Mouse (Mus musculus) neural tube, embryonic 13.5 days (tissue): ENCODE measurements at regions not wholly inside any gene's neighbourhood (a gene's known extent, or its start where the extent isn't known, plus 50 kb on each side); places are given as distances from the start of the nearest gene placed in this dataset.
"Not testable (repeated sequence)": the region's sequence is repeated elsewhere in the genome, so short reads cannot be mapped to it uniquely, and the experiment has no call there.

Experiments used
- ATAC-seq: fragments of 200-750 bp; cut with Nextera tagmentation; 2 replicates; pipeline ENCODE4 v1.8.0; 2017; ENCODE audit warnings: low read depth, mild to moderate bottlenecking, moderate TSS enrichment, moderate library complexity
- H3K27ac ChIP-seq: fragments of 300-500 bp; sonication (generic); replicated peaks from 2 replicates; pipeline ENCODE4 v1.5.1; 2015; ENCODE audit warnings: moderate library complexity, mild to moderate bottlenecking, inconsistent platforms
- H3K27me3 ChIP-seq: fragments of 300-500 bp; sonication (generic); 2 replicates; pipeline ENCODE4 v1.6.1; 2015; ENCODE audit warnings: mild to moderate bottlenecking, inconsistent platforms
- H3K36me3 ChIP-seq: fragments of 300-500 bp; sonication (generic); 2 replicates; pipeline ENCODE4 v1.6.1; 2015; ENCODE audit warnings: mild to moderate bottlenecking, inconsistent platforms
- H3K4me1 ChIP-seq: fragments of 300-500 bp; sonication (generic); replicated peaks from 2 replicates; pipeline ENCODE4 v1.6.1; 2015; ENCODE audit warnings: inconsistent platforms
- H3K4me2 ChIP-seq: fragments of 300-500 bp; sonication (generic); 2 replicates; pipeline ENCODE4 v1.6.1; 2015; ENCODE audit warnings: inconsistent platforms, mild to moderate bottlenecking, moderate library complexity
- H3K4me3 ChIP-seq: fragments of 300-500 bp; sonication (generic); 2 replicates; pipeline ENCODE4 v1.5.1; 2015; ENCODE audit warnings: mild to moderate bottlenecking, inconsistent platforms
- H3K9ac ChIP-seq: fragments of 300-500 bp; sonication (generic); 2 replicates; pipeline ENCODE4 v1.6.1; 2015; ENCODE audit warnings: moderate library complexity, mild to moderate bottlenecking, inconsistent platforms
- H3K9me3 ChIP-seq: fragments of 300-500 bp; sonication (generic); 2 replicates; pipeline ENCODE4 v1.6.1; 2016; ENCODE audit warnings: inconsistent platforms
- WGBS: fragments of 180-500 bp; shearing (Covaris S2); methylation state at CpG from one replicate; pipeline ENCODE4 v1.1.7; 2015; 5-methylcytosine and 5-hydroxymethylcytosine counted together

- H3K27me3 ChIP-seq: no peaks in the 10 kb centered on the region
- H3K4me2 ChIP-seq: no peak overlapping the region
- ATAC-seq: no peak
- 84% methylated on average over 2 of the region's 2 CpGs for WGBS
- no peaks in the 10 kb centered on the region for H3K36me3 ChIP-seq
- H3K27ac ChIP-seq: no peak overlapping the region
- no peak overlapping the region for H3K9ac ChIP-seq
- H3K4me1 ChIP-seq: peaks cover 14% of the 10 kb centered on the region
- no peak overlapping the region for H3K4me3 ChIP-seq
- no peaks in the 10 kb centered on the region for H3K9me3 ChIP-seq
These were observed 336.3 kb downstream of the Tm4sf1 start for GRCm38 (mm10) chr3:56965444-56965843.

DNA sequence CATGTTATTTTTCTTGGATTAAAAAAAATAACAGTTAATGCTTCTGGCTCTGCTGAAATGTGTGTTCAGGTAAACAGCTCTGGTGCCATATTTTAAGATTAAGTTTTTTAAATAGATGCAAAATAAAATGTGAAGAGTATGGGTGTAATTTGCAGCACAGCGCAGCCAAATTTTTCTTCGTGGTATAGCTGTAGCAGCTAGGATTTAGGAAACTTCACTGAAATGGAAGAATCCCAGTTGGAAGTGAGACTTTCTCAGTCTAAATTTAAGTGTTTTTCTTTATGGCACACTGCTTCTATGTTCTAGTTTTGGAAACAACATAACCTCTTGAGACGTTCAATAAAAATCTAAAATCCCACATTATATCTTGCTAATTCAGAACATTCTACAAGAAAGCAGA is 337.6 kb downstream of the Tm4sf1 start:
- Histone ChIP-seq H3K9me3 (no peaks in the 10 kb centered on the region), H3K9ac (no peak overlapping the region)

GRCm38 (mm10) chr3:56963251-56963650 is 338.5 kb downstream of the Tm4sf1 start:
- H3K27ac ChIP-seq: no peak overlapping the region
- no peaks in the 10 kb centered on the region for H3K36me3 ChIP-seq
- no peak overlapping the region for H3K4me2 ChIP-seq
- WGBS: 76% methylated on average over 3 of the region's 3 CpGs
- no peak overlapping the region for H3K4me3 ChIP-seq
- no peaks in the 10 kb centered on the region for H3K9me3 ChIP-seq
- ATAC-seq: no peak
- no peaks in the 10 kb centered on the region for H3K27me3 ChIP-seq
- no peak overlapping the region for H3K9ac ChIP-seq
- peaks cover 14% of the 10 kb centered on the region for H3K4me1 ChIP-seq

More for the DNA sequence above, 337.6 kb downstream of the Tm4sf1 start:
- no peaks in the 10 kb centered on the region for H3K27me3 ChIP-seq
- H3K36me3 ChIP-seq: no peaks in the 10 kb centered on the region
- H3K27ac ChIP-seq: no peak overlapping the region
- H3K4me1 ChIP-seq: peaks cover 14% of the 10 kb centered on the region
- no peak overlapping the region for H3K4me2 ChIP-seq
- no peak overlapping the region for H3K4me3 ChIP-seq
- 90% methylated on average over 3 of the region's 3 CpGs for WGBS
- ATAC-seq: no peak

- WGBS: 9% methylated on average over 3 of the region's 3 CpGs
- H3K9me3 ChIP-seq: no peaks in the 10 kb centered on the region
- peak; percentile 91 for ATAC-seq
- no peak overlapping the region; the same call in 1 of the 2 replicates for H3K27ac ChIP-seq
- H3K27me3 ChIP-seq: no peaks in the 10 kb centered on the region
- no peaks in the 10 kb centered on the region for H3K36me3 ChIP-seq
- no peak overlapping the region for H3K4me2 ChIP-seq
- no peak overlapping the region for H3K4me3 ChIP-seq
- H3K4me1 ChIP-seq: peaks cover 17% of the 10 kb centered on the region
- no peak overlapping the region for H3K9ac ChIP-seq
These were observed 339.4 kb downstream of the Tm4sf1 start for GRCm38 (mm10) chr3:56962248-56963013.

DNA sequence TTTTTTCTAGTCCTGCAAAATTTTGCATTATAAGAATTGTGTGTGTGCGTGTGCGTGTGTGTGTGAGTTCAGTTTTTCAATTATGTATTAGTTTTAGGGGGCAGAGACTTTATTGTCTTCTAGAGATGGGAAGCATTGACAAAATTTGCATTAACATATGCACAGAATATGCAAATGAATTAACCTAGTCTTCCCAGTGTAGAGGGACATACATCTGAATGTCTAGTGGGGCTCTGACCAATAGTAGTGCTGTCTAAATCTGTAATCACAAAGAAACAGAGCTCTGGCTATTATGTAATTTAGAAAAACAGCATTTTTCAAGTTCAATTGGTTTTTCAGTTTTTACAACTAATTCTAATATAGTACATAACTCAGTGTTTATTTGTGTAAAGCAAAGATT is 344.8 kb downstream of the Tm4sf1 start:
- 66% methylated on average over 2 of the region's 2 CpGs for WGBS
- H3K9me3 ChIP-seq: no peaks in the 10 kb centered on the region
- H3K4me2 ChIP-seq: no peak overlapping the region
- H3K4me3 ChIP-seq: no peak overlapping the region
- H3K4me1 ChIP-seq: peaks cover 31% of the 10 kb centered on the region
- ATAC-seq: no peak
- H3K27me3 ChIP-seq: no peaks in the 10 kb centered on the region
- H3K36me3 ChIP-seq: no peaks in the 10 kb centered on the region
- no peak overlapping the region for H3K9ac ChIP-seq
- H3K27ac ChIP-seq: 0 out of 2 replicates have a peak overlapping the region, but pooled peaks have one; percentile 33

DNA sequence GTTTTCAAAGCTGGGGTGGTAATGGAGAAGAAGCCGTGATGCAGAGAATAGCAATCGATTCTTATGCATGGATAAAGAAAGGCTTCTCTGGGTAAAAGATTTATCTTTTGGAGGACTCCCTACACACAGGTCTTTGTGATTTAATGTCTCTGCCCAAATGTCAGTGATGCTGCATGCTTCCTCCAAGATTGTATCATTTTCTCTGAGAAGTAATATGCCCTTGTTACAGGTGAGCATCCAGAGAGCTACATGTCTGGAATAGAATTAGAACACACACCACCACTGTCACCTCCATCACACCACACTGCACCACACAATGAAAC is 346.0 kb downstream of the Tm4sf1 start:
- ATAC-seq: peak; percentile 68
- H3K9ac ChIP-seq: no peak overlapping the region
- no peaks in the 10 kb centered on the region for H3K36me3 ChIP-seq
- peaks cover 30% of the 10 kb centered on the region for H3K4me1 ChIP-seq
- no peak overlapping the region for H3K4me3 ChIP-seq
- no peak overlapping the region for H3K4me2 ChIP-seq
- no peaks in the 10 kb centered on the region for H3K27me3 ChIP-seq
- 20% methylated on average over 2 of the region's 2 CpGs for WGBS
- H3K9me3 ChIP-seq: no peaks in the 10 kb centered on the region
- H3K27ac ChIP-seq: peak overlapping the region; percentile 86

DNA sequence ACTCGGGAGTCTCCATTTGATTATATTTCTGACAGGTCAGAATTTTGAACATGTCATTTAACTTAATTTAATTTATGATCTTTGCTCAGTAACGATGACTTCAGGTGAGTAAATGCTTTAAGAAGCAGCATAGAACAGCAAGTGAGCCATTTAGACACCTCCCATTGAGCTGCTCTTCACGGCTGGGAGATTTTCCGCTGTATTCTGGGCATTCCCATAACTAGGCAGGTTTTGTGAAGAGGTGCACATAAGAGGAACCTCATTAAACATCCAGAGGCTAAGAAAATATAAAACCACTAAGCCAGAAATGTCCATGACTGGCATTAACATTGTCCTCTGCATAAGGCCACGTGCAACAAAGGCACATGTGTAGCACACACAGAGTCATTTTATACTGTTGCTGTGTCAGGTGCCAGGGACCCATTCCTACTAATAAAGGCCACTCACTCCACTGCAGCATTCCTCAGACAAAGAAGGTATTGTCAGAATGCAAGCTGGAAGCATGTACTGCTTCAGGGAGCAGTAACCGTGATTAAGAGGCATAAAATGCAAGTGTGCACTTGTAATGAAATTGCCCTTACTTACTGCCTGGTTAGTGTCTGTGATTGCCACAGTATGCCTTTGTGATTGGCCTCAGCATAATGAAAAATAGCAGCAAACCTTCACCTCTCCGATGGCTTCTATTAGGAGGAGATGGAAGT is 346.5 kb downstream of the Tm4sf1 start:
- H3K9me3 ChIP-seq: no peaks in the 10 kb centered on the region
- H3K4me2 ChIP-seq: no peak overlapping the region
- peaks cover 30% of the 10 kb centered on the region for H3K4me1 ChIP-seq
- peak overlapping the region; percentile 86 for H3K27ac ChIP-seq
- no peaks in the 10 kb centered on the region for H3K27me3 ChIP-seq
- no peak overlapping the region for H3K9ac ChIP-seq
- no peaks in the 10 kb centered on the region for H3K36me3 ChIP-seq
- 18% methylated on average over 7 of the region's 7 CpGs for whole genome bisulfite sequencing
- H3K4me3 ChIP-seq: no peak overlapping the region
- peak; percentile 90 for ATAC-seq

GRCm38 (mm10) chr3:56942557-56942956 is 359.2 kb downstream of the Tm4sf1 start:
- not testable (repeated sequence) for H3K9me3 ChIP-seq, H3K4me1 ChIP-seq, H3K36me3 ChIP-seq, H3K9ac ChIP-seq, H3K27ac ChIP-seq, ATAC-seq, H3K27me3 ChIP-seq, H3K4me3 ChIP-seq, H3K4me2 ChIP-seq
- no CpG with 5 or more reads among the region's 1 CpGs for WGBS

- H3K4me2 ChIP-seq, H3K27me3 ChIP-seq, H3K9ac ChIP-seq, H3K36me3 ChIP-seq, H3K27ac ChIP-seq, H3K4me1 ChIP-seq, ATAC-seq, H3K9me3 ChIP-seq, H3K4me3 ChIP-seq: not testable (repeated sequence)
- WGBS: 100% methylated on average over 1 of the region's 2 CpGs
These were observed 372.8 kb downstream of the Tm4sf1 start for GRCm38 (mm10) chr3:56928940-56929339.

GRCm38 (mm10) chr3:56898491-56898890 is 403.3 kb downstream of the Tm4sf1 start:
- no peak overlapping the region for H3K4me3 ChIP-seq
- no peaks in the 10 kb centered on the region for H3K9me3 ChIP-seq
- no peak overlapping the region for H3K4me2 ChIP-seq
- no peaks in the 10 kb centered on the region for H3K27me3 ChIP-seq
- H3K27ac ChIP-seq: no peak overlapping the region
- peaks cover 4% of the 10 kb centered on the region; the same call in 1 of the 2 replicates for H3K4me1 ChIP-seq
- ATAC-seq: no peak
- H3K9ac ChIP-seq: no peak overlapping the region
- H3K36me3 ChIP-seq: no peaks in the 10 kb centered on the region
- 92% methylated on average over 2 of the region's 2 CpGs for WGBS

DNA sequence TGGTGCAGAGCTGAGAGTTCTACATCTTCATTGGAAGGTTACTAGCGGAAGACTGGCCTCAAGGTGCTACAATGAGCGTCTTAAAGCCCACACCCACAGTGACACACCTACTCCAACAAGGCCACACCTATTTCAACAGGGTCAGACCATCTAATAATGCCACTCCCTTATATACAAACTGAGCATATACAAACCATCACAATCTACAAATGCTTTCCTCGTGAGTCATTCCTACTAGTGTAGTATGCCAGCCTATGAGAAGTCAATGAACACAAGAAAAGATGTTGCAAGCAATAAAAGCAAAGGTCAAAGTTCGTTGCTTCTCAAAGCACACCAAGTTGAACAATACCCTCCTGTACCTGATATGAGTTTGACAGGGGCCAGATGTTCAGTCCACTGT is 424.7 kb downstream of the Tm4sf1 start:
- Histone ChIP-seq H3K9me3 (no peaks in the 10 kb centered on the region), H3K36me3 (no peaks in the 10 kb centered on the region), H3K4me1 (no peaks in the 10 kb centered on the region), H3K27me3 (no peaks in the 10 kb centered on the region), H3K4me3 (no peak overlapping the region), H3K4me2 (no peak overlapping the region), H3K9ac (no peak overlapping the region), H3K27ac (no peak overlapping the region)
- 85% methylated on average over 4 of the region's 4 CpGs for WGBS
- ATAC-seq: no peak

GRCm38 (mm10) chr3:56863591-56863990 is 438.2 kb downstream of the Tm4sf1 start:
- H3K4me3 ChIP-seq: no peak overlapping the region
- ATAC-seq: no peak
- H3K27me3 ChIP-seq: no peaks in the 10 kb centered on the region
- H3K4me1 ChIP-seq: 0 out of 2 replicates have a peak, but pooled peaks cover 4% of the 10 kb centered on the region
- H3K9ac ChIP-seq: no peak overlapping the region
- whole genome bisulfite sequencing: 77% methylated on average over 1 of the region's 1 CpGs
- no peak overlapping the region for H3K4me2 ChIP-seq
- no peaks in the 10 kb centered on the region for H3K36me3 ChIP-seq
- no peak overlapping the region for H3K27ac ChIP-seq
- H3K9me3 ChIP-seq: no peaks in the 10 kb centered on the region
